Mouse (Mus musculus) G1E (cell line): ENCODE results near the gene Cyp4a32. TPM values are rescaled to one million over a fixed set of nuclear protein-coding genes. Genes with fewer than 3 reads are reported as not detected.
"Not testable (repeated sequence)": the region's sequence is repeated elsewhere in the genome, so short reads cannot be mapped to it uniquely, and the experiment has no call there.

Experiments used
- ATAC-seq: 2 replicates; pipeline ENCODE4 v1.8.0; 2016; ENCODE audit warnings: mild to moderate bottlenecking; ENCODE audit not compliant: insufficient number of reproducible peaks, poor library complexity, low FRiP score, severe bottlenecking; ENCODE audit errors: extremely low read depth
- DNase-seq: peaks from one replicate; pipeline ENCODE4 v3.0.0; 2012; ENCODE audit warnings: low spot score
- H3K27me3 ChIP-seq: 2 replicates; pipeline ENCODE4 v1.6.1; 2012; ENCODE audit warnings: mild to moderate bottlenecking, low read length, inconsistent platforms; ENCODE audit not compliant: insufficient read depth
- H3K36me3 ChIP-seq: replicated peaks from 2 replicates; pipeline ENCODE3; 2012; ENCODE audit warnings: mild to moderate bottlenecking, inconsistent platforms
- H3K4me1 ChIP-seq: 2 replicates; pipeline ENCODE4 v1.6.1; 2012; ENCODE audit warnings: low read depth, low read length, inconsistent platforms, mixed read lengths; ENCODE audit not compliant: insufficient read depth
- H3K4me3 ChIP-seq: 2 replicates; pipeline ENCODE4 v1.5.1; 2012; ENCODE audit warnings: low read depth, mild to moderate bottlenecking, inconsistent platforms, low read length, moderate library complexity, mixed read lengths
- H3K9me3 ChIP-seq: replicated peaks from 2 replicates; pipeline ENCODE4 v1.6.1; 2012; ENCODE audit warnings: inconsistent platforms
- CTCF ChIP-seq: IDR thresholded peaks from 2 replicates; pipeline ENCODE4 v1.5.1; 2012; ENCODE audit warnings: low read depth, low read length, inconsistent platforms, mixed read lengths
- GATA1 ChIP-seq: IDR thresholded peaks from 2 replicates; pipeline ENCODE4 v1.6.1; 2012; ENCODE audit warnings: borderline replicate concordance, low read length, inconsistent platforms, mixed read lengths
- GATA2 ChIP-seq: IDR thresholded peaks from 2 replicates; pipeline ENCODE4 v1.6.1; 2012; ENCODE audit warnings: low read depth, low read length, inconsistent platforms, borderline replicate concordance
- POLR2AphosphoS5 ChIP-seq: IDR thresholded peaks from 2 replicates; pipeline ENCODE4 v1.6.1; 2012; ENCODE audit warnings: low read depth, low read length, inconsistent platforms; ENCODE audit not compliant: insufficient replicate concordance
- TAL1 ChIP-seq: conservative IDR thresholded peaks from 2 replicates; pipeline ENCODE4 v1.6.1; 2012; ENCODE audit warnings: low read depth, low read length, inconsistent platforms, mixed read lengths
- polyA plus RNA-seq: library from polyadenylated mRNA; stranded (reverse); fragments of >175 nt; gene quantifications from 2 replicates; pipeline ENCODE4 v1.2.3, GENCODE M21; 2012
- total RNA-seq, 2 experiments: library from RNA; stranded (forward) in 1 of 2; stranded (reverse) in 1 of 2; fragments of 200-1000 nt in 1 of 2; fragments of >200 nt in 1 of 2; fragmentation: Nextera tagmentation in 1 of 2; gene quantifications; 2 replicates each; pipeline ENCODE4 v1.2.3; 2014 to 2017

Gene Cyp4a32
- total and polyA plus RNA-seq, 3 experiments, result 0.22 TPM; not detected in 2

- no peaks in the 10 kb centered on the region for H3K27me3 ChIP-seq
- no peak for TF ChIP-seq TAL1
- no peak for TF ChIP-seq GATA2
- TF ChIP-seq CTCF, result no peak
- no peak for TF ChIP-seq GATA1
- TF ChIP-seq POLR2AphosphoS5, result no peak
- no peaks in the 10 kb centered on the region for H3K36me3 ChIP-seq
- H3K4me3 ChIP-seq, result no peak overlapping the region
- no peaks in the 10 kb centered on the region for H3K4me1 ChIP-seq
- DNase-seq (no peak), ATAC-seq (no peak)
- no peaks in the 10 kb centered on the region for H3K9me3 ChIP-seq
Measured at GRCm38 (mm10) chr4:115575255-115575654, 25.5 kb upstream of the Cyp4a32 start.

GRCm38 (mm10) chr4:115575776-115576175 lies 25.0 kb upstream of the Cyp4a32 start:
- Histone ChIP-seq H3K4me1 (no peaks in the 10 kb centered on the region), H3K9me3 (no peaks in the 10 kb centered on the region), H3K4me3 (no peak overlapping the region), H3K36me3 (no peaks in the 10 kb centered on the region), H3K27me3 (no peaks in the 10 kb centered on the region)
- ATAC-seq (no peak), DNase-seq (no peak)
- TF ChIP-seq GATA2, result no peak

- peak; percentile 54 for ATAC-seq
Measured at GRCm38 (mm10) chr4:115583036-115583435, 17.7 kb upstream of the Cyp4a32 start.

GRCm38 (mm10) chr4:115596357-115596756 lies 4.4 kb upstream of the Cyp4a32 start:
- DNase-seq (no peak), ATAC-seq (no peak)
- Histone ChIP-seq H3K4me3 (no peak overlapping the region), H3K9me3 (no peaks in the 10 kb centered on the region), H3K27me3 (no peaks in the 10 kb centered on the region), H3K4me1 (no peaks in the 10 kb centered on the region), H3K36me3 (no peaks in the 10 kb centered on the region)
- no peak for TF ChIP-seq POLR2AphosphoS5
- TF ChIP-seq GATA2, result no peak
- no peak for TF ChIP-seq GATA1
- no peak for TF ChIP-seq CTCF
- no peak for TF ChIP-seq TAL1

More at GRCm38 (mm10) chr4:115583036-115583435, 17.7 kb upstream of the Cyp4a32 start:
- Histone ChIP-seq H3K9me3 (no peaks in the 10 kb centered on the region), H3K4me3 (no peak overlapping the region), H3K4me1 (no peaks in the 10 kb centered on the region), H3K36me3 (no peaks in the 10 kb centered on the region), H3K27me3 (no peaks in the 10 kb centered on the region)
- no peak for DNase-seq
- TF ChIP-seq TAL1 (peak; percentile 19; the same call in 1 of the 2 replicates), CTCF (no peak)

- Histone ChIP-seq H3K36me3 (no peaks in the 10 kb centered on the region), H3K4me3 (no peak overlapping the region), H3K4me1 (no peaks in the 10 kb centered on the region), H3K9me3 (no peaks in the 10 kb centered on the region), H3K27me3 (no peaks in the 10 kb centered on the region)
- TF ChIP-seq CTCF, result no peak
- TF ChIP-seq GATA1, result no peak
- TF ChIP-seq TAL1, result no peak
- TF ChIP-seq GATA2, result no peak
- no peak for TF ChIP-seq POLR2AphosphoS5
- ATAC-seq, result no peak
- no peak for DNase-seq
Measured at GRCm38 (mm10) chr4:115596824-115597336, 3.9 kb upstream of the Cyp4a32 start.

- no peaks in the 10 kb centered on the region for H3K36me3 ChIP-seq
- ATAC-seq (no peak), DNase-seq (no peak)
- no peak for TF ChIP-seq POLR2AphosphoS5
- no peaks in the 10 kb centered on the region for H3K27me3 ChIP-seq
- no peaks in the 10 kb centered on the region for H3K4me1 ChIP-seq
- no peaks in the 10 kb centered on the region for H3K9me3 ChIP-seq
- no peak overlapping the region for H3K4me3 ChIP-seq
Measured at GRCm38 (mm10) chr4:115614005-115614404, 13.2 kb downstream of the Cyp4a32 start.

- ATAC-seq, H3K4me3 ChIP-seq, H3K4me1 ChIP-seq, H3K9me3 ChIP-seq, DNase-seq, H3K36me3 ChIP-seq, H3K27me3 ChIP-seq: not testable (repeated sequence)
Measured at GRCm38 (mm10) chr4:115625560-115625959, 24.8 kb downstream of the Cyp4a32 start.
